Comparison of ENCODE assay signal across 8 mouse cellular contexts in the genomic region with DNA sequence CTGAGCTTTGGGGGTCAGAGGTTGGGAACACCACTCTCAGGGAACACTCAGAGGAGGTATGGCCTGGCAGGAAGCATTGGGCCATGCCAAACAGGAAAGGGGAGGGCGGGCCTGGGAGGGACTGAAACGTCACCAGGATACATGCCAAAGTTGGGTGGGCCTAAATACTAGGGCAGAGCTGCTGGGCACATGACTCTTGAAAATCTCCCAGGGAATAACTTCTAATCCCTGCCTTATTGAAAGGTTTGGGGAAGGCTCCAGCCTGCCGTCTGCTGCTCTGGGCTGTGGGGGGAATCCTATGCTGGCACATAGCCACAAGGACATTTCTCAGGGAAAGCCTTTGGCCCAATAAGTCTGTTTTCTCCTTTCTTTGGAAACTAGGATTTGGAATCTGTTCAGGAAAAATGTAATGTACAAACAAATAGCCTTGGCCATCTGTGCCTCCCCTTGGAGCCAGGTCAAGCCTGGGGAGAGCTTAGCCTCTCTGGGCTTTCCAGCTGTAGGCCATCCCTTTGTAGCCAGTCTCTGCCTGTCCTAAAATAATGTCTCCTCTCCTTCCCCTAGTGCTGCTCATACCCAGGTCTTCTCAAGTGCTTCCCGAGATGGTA. TPM values are rescaled to one million over a fixed set of nuclear protein-coding genes. Genes with fewer than 3 reads are reported as not detected.
DNase-seq lines count a peak whose midpoint lies in the region; ATAC-seq and TF ChIP-seq lines count a peak whose summit lies in the region.

No protein-coding gene starts in this region.

- TF ChIP-seq EP300 in liver, postnatal 0 days (IDR thresholded peaks at IDR 0.05; ENCODE audit: low read depth) = no peak; the same call in 1 of the 2 replicates

- H3K27ac ChIP-seq in liver, postnatal 0 days (ENCODE audit: low read depth) = peak overlapping the region; percentile 23; the same call in 1 of the 2 replicates
- H3K27ac ChIP-seq in embryonic facial prominence, embryonic 15.5 days (replicated peaks) = peak overlapping the region; percentile 70
- peak overlapping the region; percentile 64 for H3K27ac ChIP-seq in heart, embryonic 16.5 days (ENCODE audit: low read length)
- peak overlapping the region; percentile 23; the same call in 1 of the 2 replicates for H3K27ac ChIP-seq in limb, embryonic 10.5 days

- no peak overlapping the region for H3K9ac ChIP-seq in liver, postnatal 0 days (replicated peaks)
- H3K9ac ChIP-seq in embryonic facial prominence, embryonic 15.5 days = no peak overlapping the region
- no peak overlapping the region for H3K9ac ChIP-seq in heart, embryonic 16.5 days (ENCODE audit: low read length)

- no peak for TF ChIP-seq CTCF in liver, postnatal 0 days (IDR thresholded peaks at IDR 0.05; ENCODE audit: low read depth)

- WGBS in liver, postnatal 0 days (ENCODE audit: insufficient replicate concordance) = 57% methylated on average over 4 of the region's 4 CpGs
- 24% methylated on average over 4 of the region's 4 CpGs for WGBS in embryonic facial prominence, embryonic 15.5 days
- WGBS in heart, embryonic 16.5 days = 43% methylated on average over 4 of the region's 4 CpGs
- 79% methylated on average over 4 of the region's 4 CpGs for WGBS in limb, embryonic 10.5 days

- no peak overlapping the region for H3K4me3 ChIP-seq in liver, postnatal 0 days (ENCODE audit: low read depth, low read length)
- no peak overlapping the region for H3K4me3 ChIP-seq in embryonic facial prominence, embryonic 15.5 days (replicated peaks)
- H3K4me3 ChIP-seq in heart, embryonic 16.5 days (ENCODE audit: low read length) = no peak overlapping the region
- H3K4me3 ChIP-seq in limb, embryonic 10.5 days = no peak overlapping the region

- DNase-seq in liver, postnatal 0 days = peak; percentile 44
- no peak for DNase-seq in liver
- DNase-seq in limb, embryonic 10.5 days (ENCODE audit: low spot score) = no peak
- DNase-seq in retina, embryonic 14.5 days (ENCODE audit: low spot score) = peak; percentile 11
- no peak for DNase-seq in right cerebral cortex, postnatal 36 days (ENCODE audit: low spot score in 2 of 2)
- DNase-seq in urinary bladder, adult 2 months (ENCODE audit: low spot score) = no peak

- peaks cover 7% of the 10 kb centered on the region; the same call in 1 of the 2 replicates for H3K4me1 ChIP-seq in liver, postnatal 0 days (ENCODE audit: insufficient read depth)
- peaks cover 21% of the 10 kb centered on the region for H3K4me1 ChIP-seq in embryonic facial prominence, embryonic 15.5 days
- H3K4me1 ChIP-seq in heart, embryonic 16.5 days (ENCODE audit: control insufficient read depth, insufficient read depth, low read length) = peaks cover 21% of the 10 kb centered on the region
- peaks cover 35% of the 10 kb centered on the region for H3K4me1 ChIP-seq in limb, embryonic 10.5 days

- ATAC-seq in liver, postnatal 0 days = peak; percentile 33; the same call in 1 of the 2 replicates
- peak; percentile 59 for ATAC-seq in embryonic facial prominence, embryonic 15.5 days (ENCODE audit: insufficient number of reproducible peaks, low FRiP score, low TSS enrichment, low read depth)
- peak; percentile 82; the same call in 1 of the 2 replicates for ATAC-seq in heart, embryonic 16.5 days (replicated peaks; ENCODE audit: extremely low read depth, insufficient read depth, low FRiP score)

- no peak overlapping the region for H3K4me2 ChIP-seq in liver, postnatal 0 days (ENCODE audit: low read depth, low read length)
- no peak overlapping the region for H3K4me2 ChIP-seq in embryonic facial prominence, embryonic 15.5 days (replicated peaks)
- H3K4me2 ChIP-seq in heart, embryonic 16.5 days (ENCODE audit: low read depth, low read length) = no peak overlapping the region

- H3K27me3 ChIP-seq in liver, postnatal 0 days (ENCODE audit: insufficient read depth, low read length) = no peaks in the 10 kb centered on the region
- H3K27me3 ChIP-seq in embryonic facial prominence, embryonic 15.5 days = no peaks in the 10 kb centered on the region
- H3K27me3 ChIP-seq in heart, embryonic 16.5 days (ENCODE audit: control insufficient read depth, insufficient read depth, low read length) = no peaks in the 10 kb centered on the region
- H3K27me3 ChIP-seq in limb, embryonic 10.5 days (ENCODE audit: low read depth, poor library complexity, severe bottlenecking) = no peaks in the 10 kb centered on the region

- H3K36me3 ChIP-seq in liver, postnatal 0 days (replicated peaks; ENCODE audit: insufficient read depth, low read length) = no peaks in the 10 kb centered on the region
- no peaks in the 10 kb centered on the region for H3K36me3 ChIP-seq in embryonic facial prominence, embryonic 15.5 days
- H3K36me3 ChIP-seq in heart, embryonic 16.5 days (ENCODE audit: control insufficient read depth, insufficient read depth) = no peaks in the 10 kb centered on the region
- no peaks in the 10 kb centered on the region for H3K36me3 ChIP-seq in limb, embryonic 10.5 days

- no peaks in the 10 kb centered on the region for H3K9me3 ChIP-seq in liver, postnatal 0 days (ENCODE audit: low read length)
- no peaks in the 10 kb centered on the region for H3K9me3 ChIP-seq in embryonic facial prominence, embryonic 15.5 days (replicated peaks)
- no peaks in the 10 kb centered on the region for H3K9me3 ChIP-seq in heart, embryonic 16.5 days (replicated peaks; ENCODE audit: control insufficient read depth, low read length)
- H3K9me3 ChIP-seq in limb, embryonic 10.5 days (replicated peaks) = no peaks in the 10 kb centered on the region

RNA-seq across cellular contexts. Expression of a gene that starts 30.6 kb away (rescaled TPM):
- 5.7 and 6.4 TPM in 2 replicates for polyA plus RNA-seq in liver, postnatal 0 days (2015; fragmentation: Nextera tagmentation; extraction: Ambion mirVana)
- polyA plus RNA-seq in embryonic facial prominence, embryonic 15.5 days (2015; fragmentation: Nextera tagmentation; extraction: Ambion mirVana) = 92.4 and 105 TPM in 2 replicates
- 72.0 and 81.5 TPM in 2 replicates for polyA plus RNA-seq in heart, embryonic 16.5 days (2015; fragmentation: Nextera tagmentation; extraction: Ambion mirVana)
- 24.6 and 45.4 TPM in 2 replicates for polyA plus RNA-seq in limb, embryonic 10.5 days (2016; fragmentation: Nextera tagmentation; extraction: Ambion mirVana)
- polyA plus RNA-seq in urinary bladder, adult 2 months (2012; rRNA removed) = 32.3 and 39.6 TPM in 2 replicates

Comparison
In these comparisons a context has a peak if more than half of its experiments do, and no peak if none do; other contexts are left out.
1. DNase-seq: peak in liver, postnatal 0 days (single experiment) and retina, embryonic 14.5 days (single experiment); none in liver (single experiment), limb, embryonic 10.5 days (single experiment), right cerebral cortex, postnatal 36 days (0 of 2) and urinary bladder, adult 2 months (single experiment).
2. Peak in every context shown above with its lines, with median percentiles within 50 percentile points of each other: ATAC-seq and H3K27ac ChIP-seq.